Comparison of ENCODE assay signal across 9 mouse cellular contexts in genomic region chrX:136313303-136313702, GRCm38 (mm10). TPM values are rescaled to one million over a fixed set of nuclear protein-coding genes. Genes with fewer than 3 reads are reported as not detected.
DNase-seq lines count a peak whose midpoint lies in the region; ATAC-seq and TF ChIP-seq lines count a peak whose summit lies in the region.
"Had no signal": no experiment of that assay in that cellular context is flagged by ENCODE, and none has a peak within 500 bp of the region (broad histone marks: within the 10 kb centered on the region; RNA-seq: fewer than 3 reads in every experiment).

No protein-coding gene starts in this region.

- no peaks in the 10 kb centered on the region for H3K36me3 ChIP-seq in lung, embryonic 14.5 days (ENCODE audit: insufficient read depth)
- no peaks in the 10 kb centered on the region for H3K36me3 ChIP-seq in forebrain, embryonic 10.5 days (replicated peaks)
- no peaks in the 10 kb centered on the region for H3K36me3 ChIP-seq in neural tube, embryonic 15.5 days
- H3K36me3 ChIP-seq in liver, postnatal 0 days (replicated peaks; ENCODE audit: insufficient read depth, low read length) = no peaks in the 10 kb centered on the region
- H3K36me3 ChIP-seq: lung, embryonic 15.5 days had no signal

- no peaks in the 10 kb centered on the region for H3K9me3 ChIP-seq in lung, embryonic 14.5 days (ENCODE audit: low read depth, low read length)
- no peaks in the 10 kb centered on the region for H3K9me3 ChIP-seq in forebrain, embryonic 10.5 days
- no peaks in the 10 kb centered on the region for H3K9me3 ChIP-seq in neural tube, embryonic 15.5 days (replicated peaks)
- no peaks in the 10 kb centered on the region for H3K9me3 ChIP-seq in liver, postnatal 0 days (ENCODE audit: low read length)
- H3K9me3 ChIP-seq: lung, embryonic 15.5 days had no signal

- no peaks in the 10 kb centered on the region for H3K4me1 ChIP-seq in lung, embryonic 14.5 days (ENCODE audit: insufficient read depth)
- peaks cover 12% of the 10 kb centered on the region for H3K4me1 ChIP-seq in forebrain, embryonic 10.5 days
- H3K4me1 ChIP-seq in neural tube, embryonic 15.5 days = peaks cover 4% of the 10 kb centered on the region; the same call in 1 of the 2 replicates
- no peaks in the 10 kb centered on the region for H3K4me1 ChIP-seq in liver, postnatal 0 days (ENCODE audit: insufficient read depth)
- H3K4me1 ChIP-seq: lung, embryonic 15.5 days had no signal

- no peaks in the 10 kb centered on the region for H3K27me3 ChIP-seq in lung, embryonic 14.5 days (ENCODE audit: insufficient read depth, low read length)
- H3K27me3 ChIP-seq in forebrain, embryonic 10.5 days (ENCODE audit: poor library complexity, severe bottlenecking) = peaks cover 3% of the 10 kb centered on the region
- H3K27me3 ChIP-seq in neural tube, embryonic 15.5 days (replicated peaks) = no peaks in the 10 kb centered on the region
- H3K27me3 ChIP-seq in liver, postnatal 0 days (ENCODE audit: insufficient read depth, low read length) = no peaks in the 10 kb centered on the region
- H3K27me3 ChIP-seq: lung, embryonic 15.5 days had no signal

- no peak overlapping the region for H3K27ac ChIP-seq in lung, embryonic 14.5 days (ENCODE audit: low read depth)
- H3K27ac ChIP-seq in forebrain, embryonic 10.5 days = 0 out of 2 replicates have a peak overlapping the region, but pooled peaks have one; percentile 30
- H3K27ac ChIP-seq in neural tube, embryonic 15.5 days (replicated peaks) = peak overlapping the region; percentile 41; the same call in 1 of the 2 replicates
- H3K27ac ChIP-seq in liver, postnatal 0 days (ENCODE audit: low read depth) = no peak overlapping the region
- H3K27ac ChIP-seq: kidney, postnatal 0 days; lung, embryonic 15.5 days had no signal

- 33% methylated on average over 4 of the region's 4 CpGs for WGBS in lung, embryonic 14.5 days
- WGBS in forebrain, embryonic 10.5 days = 40% methylated on average over 4 of the region's 4 CpGs
- 31% methylated on average over 4 of the region's 4 CpGs for WGBS in neural tube, embryonic 15.5 days
- 44% methylated on average over 4 of the region's 4 CpGs for WGBS in liver, postnatal 0 days (ENCODE audit: insufficient replicate concordance)

- TF ChIP-seq EP300 in liver, postnatal 0 days (IDR thresholded peaks at IDR 0.05; ENCODE audit: low read depth) = no peak

- H3K4me3 ChIP-seq in lung, embryonic 14.5 days (ENCODE audit: low read depth, low read length) = no peak overlapping the region
- H3K4me3 ChIP-seq in forebrain, embryonic 10.5 days = peak overlapping the region; percentile 19; the same call in 1 of the 2 replicates
- H3K4me3 ChIP-seq in neural tube, embryonic 15.5 days (replicated peaks) = no peak overlapping the region
- no peak overlapping the region for H3K4me3 ChIP-seq in liver, postnatal 0 days (ENCODE audit: low read depth, low read length)
- H3K4me3 ChIP-seq: lung, embryonic 15.5 days had no signal

- peak; percentile 6 for DNase-seq in lung, embryonic 14.5 days
- no peak for DNase-seq in lung, postnatal 4 days
- DNase-seq in forebrain, embryonic 10.5 days (ENCODE audit: extremely low spot score, low spot score) = peak; percentile 18
- DNase-seq in layer of hippocampus, adult 8-10 months (ENCODE audit: low spot score in 2 of 2) = peak; percentile 3 to 9
- no peak for DNase-seq in ovary, postnatal 36 days (ENCODE audit: low spot score)
- no peak for DNase-seq in liver, postnatal 0 days

- H3K9ac ChIP-seq in lung, embryonic 14.5 days = no peak overlapping the region
- H3K9ac ChIP-seq in neural tube, embryonic 15.5 days (replicated peaks) = no peak overlapping the region
- no peak overlapping the region for H3K9ac ChIP-seq in liver, postnatal 0 days (replicated peaks)
- H3K9ac ChIP-seq: lung, embryonic 15.5 days had no signal

- TF ChIP-seq CTCF in lung, embryonic 14.5 days (IDR thresholded peaks at IDR 0.05; ENCODE audit: low read depth) = no peak
- TF ChIP-seq CTCF in liver, postnatal 0 days (IDR thresholded peaks at IDR 0.05; ENCODE audit: low read depth) = no peak

- ATAC-seq in lung, embryonic 14.5 days (ENCODE audit: insufficient read depth) = no peak
- peak; percentile 92 for ATAC-seq in neural tube, embryonic 15.5 days (ENCODE audit: low FRiP score)
- no peak for ATAC-seq in liver, postnatal 0 days

- H3K4me2 ChIP-seq in lung, embryonic 14.5 days = no peak overlapping the region
- peak overlapping the region; percentile 42 for H3K4me2 ChIP-seq in neural tube, embryonic 15.5 days
- H3K4me2 ChIP-seq in liver, postnatal 0 days (ENCODE audit: low read depth, low read length) = no peak overlapping the region
- H3K4me2 ChIP-seq: lung, embryonic 15.5 days had no signal

RNA-seq across cellular contexts. Expression of gene Bex3, which starts 43.2 kb away (rescaled TPM):
- polyA plus RNA-seq in lung, embryonic 14.5 days (2014; fragmentation: Nextera tagmentation; extraction: Ambion mirVana) = 513 and 523 TPM in 2 replicates
- polyA plus RNA-seq in forebrain, embryonic 10.5 days (2016; fragmentation: Nextera tagmentation; extraction: Ambion mirVana) = 666 and 672 TPM in 2 replicates
- 100 to 1,000 TPM; 218 to 305 (median 262) TPM for total RNA-seq in layer of hippocampus, adult 8-10 months (2022)
- polyA plus RNA-seq in neural tube, embryonic 15.5 days (2015; fragmentation: Nextera tagmentation; extraction: Ambion mirVana) = 733 and 798 TPM in 2 replicates
- 179 and 196 TPM in 2 replicates for polyA plus RNA-seq in liver, postnatal 0 days (2015; fragmentation: Nextera tagmentation; extraction: Ambion mirVana)

Comparison
In these comparisons a context has a peak if more than half of its experiments do, and no peak if none do; other contexts are left out.
1. DNase-seq: peak in lung, embryonic 14.5 days (single experiment), forebrain, embryonic 10.5 days (single experiment) and layer of hippocampus, adult 8-10 months (2 of 2); none in lung, postnatal 4 days (0 of 2), ovary, postnatal 36 days (single experiment) and liver, postnatal 0 days (single experiment).
2. H3K27ac ChIP-seq: peak in forebrain, embryonic 10.5 days (single experiment) and neural tube, embryonic 15.5 days (single experiment); none in lung, embryonic 14.5 days (single experiment) and liver, postnatal 0 days (single experiment).